Mouse (Mus musculus) yolk sac, embryonic 10.5 days (tissue): ENCODE results near the gene Ttc7.

Experiments
- DNase-seq: peaks from one replicate; pipeline ENCODE4 v3.0.0-alpha.2; 2017; ENCODE audit warnings: low spot score

The Ttc7 gene

DNA sequence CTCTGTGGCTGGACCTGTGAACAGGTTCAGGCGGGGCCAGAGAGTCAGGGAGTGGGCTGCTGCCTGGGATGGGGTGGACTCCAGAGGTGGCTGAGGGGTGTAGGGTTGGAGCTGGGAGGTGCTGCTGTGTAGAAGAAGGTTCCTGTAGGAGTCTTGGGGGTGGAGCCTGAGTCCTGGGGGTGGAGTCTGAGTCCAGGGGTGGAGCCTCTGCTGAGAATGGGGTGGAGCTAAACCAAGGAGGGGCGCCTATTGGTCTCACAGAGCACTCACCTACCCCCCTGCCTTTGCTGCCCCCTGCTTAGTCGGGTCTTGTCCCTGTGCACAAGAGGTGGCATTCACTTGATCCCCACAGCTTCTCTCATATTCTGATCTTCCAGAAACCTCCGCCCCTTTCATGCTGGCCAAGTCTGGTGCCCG, 31.9 kb downstream of the Ttc7 start:
- DNase-seq, result no peak

- peak; percentile 76 for DNase-seq
Measured at GRCm38 (mm10) chr17:87315021-87315531, 32.4 kb downstream of the Ttc7 start.

DNA sequence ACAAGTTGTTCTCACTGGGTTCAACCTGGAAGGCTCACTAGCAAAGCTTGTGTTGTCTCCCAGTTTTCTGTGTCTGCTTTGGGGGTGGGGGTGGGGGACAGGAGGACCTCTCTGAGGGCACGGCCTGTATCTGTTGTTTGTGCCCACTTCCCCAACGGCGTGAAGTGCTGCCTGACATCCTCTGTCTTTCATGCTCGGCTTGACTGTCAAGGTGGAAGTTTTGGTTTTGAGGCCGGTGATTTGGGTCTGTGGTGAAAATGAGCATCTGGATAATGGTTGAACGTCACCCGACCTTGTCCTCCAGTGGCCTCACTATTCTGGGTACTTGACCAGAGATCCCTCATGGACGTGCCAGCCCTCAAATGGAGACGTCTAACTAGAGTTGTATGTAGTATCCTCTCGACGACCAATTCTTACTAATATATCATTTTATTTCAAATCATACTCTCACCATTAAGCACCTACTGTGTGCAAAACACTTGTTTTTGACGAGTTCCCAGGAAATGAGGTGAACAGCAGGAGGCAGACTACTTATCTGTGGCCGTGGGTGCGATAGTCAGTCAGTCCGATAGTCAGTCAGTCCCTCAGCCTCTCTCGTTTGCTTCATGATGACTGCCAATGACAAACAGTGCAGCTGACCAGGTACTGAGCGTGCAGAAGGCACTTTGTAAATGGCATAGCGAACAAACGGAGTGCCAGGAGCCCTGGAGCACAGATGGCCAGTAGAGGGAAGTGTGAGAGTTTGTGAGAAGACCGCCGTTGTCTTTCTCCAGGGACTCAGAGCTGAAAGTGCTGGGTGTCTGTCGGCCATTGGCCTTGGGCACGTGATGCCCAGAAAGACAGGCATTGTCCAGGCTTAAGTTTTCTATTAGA, 33.4 kb downstream of the Ttc7 start:
- DNase-seq, result no peak

- DNase-seq, result no peak
Measured at GRCm38 (mm10) chr17:87317271-87317670, 34.6 kb downstream of the Ttc7 start.

GRCm38 (mm10) chr17:87317947-87318346, 35.3 kb downstream of the Ttc7 start:
- no peak for DNase-seq

- no peak for DNase-seq
Measured at GRCm38 (mm10) chr17:87321673-87322072, 39.0 kb downstream of the Ttc7 start.

DNA sequence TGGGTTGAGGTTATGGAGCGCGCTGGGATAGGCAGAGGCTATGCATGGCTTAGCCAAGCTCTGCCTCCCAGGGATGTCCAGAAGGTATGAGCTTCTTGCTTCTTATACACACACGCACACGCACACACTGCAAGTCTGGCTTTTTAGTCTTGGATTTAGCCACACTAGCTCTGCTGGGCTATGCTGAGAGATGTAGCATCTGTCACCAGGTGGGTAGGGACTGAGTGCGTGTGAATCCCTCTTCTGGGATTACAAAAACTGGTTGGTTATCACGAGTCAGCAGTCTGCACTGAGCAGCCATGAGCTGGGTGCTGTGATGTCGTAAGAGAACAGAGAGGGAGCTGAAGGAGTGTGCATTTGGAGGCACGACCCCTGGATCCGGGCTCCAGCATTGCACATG, 40.5 kb downstream of the Ttc7 start:
- no peak for DNase-seq

DNA sequence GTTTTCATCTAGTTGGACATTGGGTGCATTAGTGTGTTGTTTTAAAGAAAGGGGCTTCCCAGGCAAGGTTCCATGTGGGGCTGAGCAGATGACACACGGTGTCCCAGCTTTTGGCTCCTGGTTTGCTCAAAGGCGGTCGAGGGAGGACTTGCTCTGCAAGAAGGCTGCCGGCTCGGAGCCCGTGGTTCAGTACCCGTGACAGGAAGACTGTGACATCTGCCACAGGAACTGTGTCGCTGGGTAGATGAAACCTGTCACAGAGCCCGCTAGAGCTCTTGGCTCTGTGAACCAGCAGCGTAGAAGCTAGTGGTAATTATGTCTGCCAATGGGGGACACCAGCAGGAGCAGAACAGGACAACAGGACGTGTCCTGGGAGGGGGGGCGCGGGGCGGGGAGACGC, 42.8 kb downstream of the Ttc7 start:
- no peak for DNase-seq

DNA sequence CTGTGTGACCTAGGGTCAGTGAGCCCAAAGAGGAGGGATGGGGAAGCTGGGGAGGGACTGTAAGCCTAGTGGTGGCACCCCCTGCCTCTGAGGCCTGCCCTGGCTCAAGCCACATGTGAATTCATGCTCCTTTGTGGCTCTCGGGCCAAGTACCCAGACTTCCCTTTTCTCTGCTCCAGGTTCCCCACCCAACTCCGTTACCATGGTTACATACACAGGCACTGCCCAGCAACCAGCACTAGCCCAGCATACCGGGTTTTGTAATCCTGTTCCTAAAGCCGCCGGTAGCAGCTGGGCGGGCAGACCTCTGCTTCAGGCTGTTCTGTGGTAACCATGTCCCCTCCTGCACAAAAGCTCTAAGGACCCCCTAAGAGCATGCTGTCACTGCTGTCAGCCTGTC, 44.3 kb downstream of the Ttc7 start:
- DNase-seq, result no peak

DNA sequence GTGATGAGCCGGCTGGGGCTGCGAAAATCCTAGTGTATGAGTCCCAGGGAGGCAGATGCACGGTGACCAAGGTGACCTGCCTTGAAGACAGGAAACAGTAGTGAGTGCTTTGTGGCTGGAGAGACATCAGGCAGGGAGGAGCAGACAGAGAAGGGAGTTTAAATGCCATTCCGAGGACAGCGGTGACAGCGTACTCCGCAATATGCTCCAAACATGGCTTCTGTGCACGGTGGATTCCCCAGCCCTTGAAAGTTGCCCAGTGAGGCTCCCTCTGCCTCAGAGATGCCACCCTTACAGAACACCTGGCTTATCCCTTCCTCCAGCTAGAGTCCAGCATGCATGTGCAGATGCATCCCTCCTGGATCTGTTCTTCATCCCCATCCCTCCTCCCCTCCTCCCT, 45.0 kb downstream of the Ttc7 start:
- DNase-seq, result no peak

- DNase-seq, result no peak
Measured at GRCm38 (mm10) chr17:87328177-87328768, 45.6 kb downstream of the Ttc7 start.

DNA sequence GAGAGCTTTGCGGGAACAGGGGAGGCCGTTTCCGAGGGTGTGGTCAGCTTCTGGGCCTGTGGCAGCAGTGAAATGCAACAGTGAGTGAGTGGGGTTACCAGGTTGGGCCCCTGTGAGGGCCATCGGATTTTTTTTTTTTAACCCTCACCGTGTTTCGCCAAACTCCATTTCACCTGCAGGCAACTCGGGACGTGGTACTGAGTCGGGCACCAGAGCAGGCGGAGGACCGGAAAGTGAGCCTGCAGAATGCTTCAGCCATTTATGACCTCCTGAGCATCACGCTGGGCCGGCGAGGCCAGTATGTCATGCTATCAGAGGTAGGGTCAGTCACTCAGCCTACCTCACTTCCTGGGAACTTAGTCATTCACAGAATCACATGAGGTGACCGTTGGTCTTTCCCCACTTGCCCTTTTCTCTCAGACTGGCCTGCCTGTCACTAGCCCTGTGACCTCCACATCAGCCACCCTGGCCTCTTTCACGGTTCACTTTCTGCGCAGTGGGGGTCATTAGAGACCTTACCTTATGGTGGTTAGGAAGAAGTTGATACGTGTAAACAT, 46.5 kb downstream of the Ttc7 start:
- no peak for DNase-seq

DNA sequence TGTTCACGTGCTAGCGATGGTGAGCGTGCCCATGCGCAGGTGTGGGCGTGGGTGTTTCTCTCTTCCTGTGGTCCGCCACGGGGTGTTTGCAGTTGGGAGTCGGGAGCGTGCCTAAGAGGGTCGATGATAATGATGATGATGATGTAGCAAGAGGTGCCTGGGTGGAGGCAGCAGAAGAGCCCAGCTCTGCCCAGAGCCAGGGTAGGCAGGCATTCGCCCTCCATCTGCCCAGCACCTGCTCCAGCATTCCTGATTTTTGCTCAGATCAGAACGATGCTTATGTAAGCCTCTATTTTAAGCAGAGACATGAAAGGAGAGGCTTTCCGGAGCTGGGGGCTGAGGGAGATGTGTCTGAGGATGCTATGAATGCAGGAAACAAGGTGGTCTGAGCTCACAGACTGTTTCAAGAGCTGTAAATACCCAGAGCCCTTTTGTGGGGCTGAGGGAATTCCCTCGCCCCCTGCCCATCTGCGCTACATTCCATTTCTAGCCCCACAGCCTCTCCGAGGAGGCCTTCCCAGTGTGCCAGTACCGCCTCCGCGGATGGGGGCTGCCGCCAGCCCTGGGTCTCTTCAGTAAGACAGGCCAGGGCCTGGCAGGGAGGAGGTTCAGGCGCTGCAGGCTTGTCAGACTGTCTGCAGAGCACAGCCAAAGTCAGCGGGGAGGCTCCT, 47.7 kb downstream of the Ttc7 start:
- DNase-seq, result no peak

DNA sequence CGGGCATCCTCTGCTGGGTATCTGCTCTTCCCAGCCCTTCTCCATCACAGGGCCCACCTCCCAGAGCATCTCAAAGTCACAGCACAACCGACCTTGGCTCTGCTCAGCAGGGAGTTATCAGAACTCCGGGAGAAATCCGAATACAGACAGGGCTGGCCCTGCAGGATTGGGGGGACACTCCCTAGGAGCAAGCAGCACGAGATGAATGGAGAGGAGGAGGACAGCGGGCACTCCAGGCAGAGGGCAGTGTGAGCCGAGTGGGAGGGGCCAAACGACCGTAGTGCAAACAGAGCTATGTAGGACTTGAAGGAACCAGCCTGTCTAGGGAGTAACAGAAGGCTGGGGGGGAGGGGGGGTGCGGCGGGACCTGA, 48.2 kb downstream of the Ttc7 start:
- DNase-seq, result peak; percentile 45

DNA sequence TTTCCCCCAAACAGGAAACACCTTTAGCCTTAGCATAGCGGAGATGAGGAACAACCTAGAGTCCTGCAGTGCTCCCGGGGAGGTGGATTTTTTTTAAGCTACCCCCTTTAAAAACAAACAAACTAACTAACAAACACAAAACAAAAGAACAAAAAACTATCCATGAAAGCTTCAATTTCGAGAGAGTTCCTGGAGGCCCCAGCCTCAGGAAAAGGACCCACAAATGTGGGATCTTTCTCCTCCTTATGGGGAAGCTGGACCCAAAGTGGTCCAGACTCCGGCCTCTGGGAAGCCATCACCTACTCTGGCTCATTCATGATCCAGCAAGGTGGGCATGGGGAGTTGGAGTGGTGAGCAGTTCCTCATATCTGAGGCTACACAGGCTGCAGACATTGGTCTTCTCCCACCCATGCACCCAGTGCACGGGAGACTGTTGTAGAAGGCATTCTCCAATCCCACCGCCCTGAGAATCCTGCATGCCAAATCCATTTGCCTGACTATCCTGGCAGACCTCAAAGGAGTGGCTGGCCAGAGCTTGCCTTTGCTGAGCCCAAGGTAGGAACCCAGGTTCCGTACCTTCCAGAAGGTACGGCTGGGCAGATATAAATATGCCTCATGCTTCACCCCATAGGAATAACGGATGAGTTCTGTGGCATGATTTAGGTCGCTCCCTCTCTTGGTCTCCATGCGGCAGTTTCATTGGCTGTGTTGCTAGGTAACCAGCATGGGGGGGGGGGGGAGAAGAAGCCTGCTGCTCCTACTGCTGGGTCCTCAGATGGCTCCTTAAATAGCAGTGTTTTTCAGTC, 48.9 kb downstream of the Ttc7 start:
- DNase-seq, result no peak

- no peak for DNase-seq
Measured at GRCm38 (mm10) chr17:87332142-87332815, 49.6 kb downstream of the Ttc7 start.

GRCm38 (mm10) chr17:87332887-87333286, 50.2 kb downstream of the Ttc7 start:
- DNase-seq, result no peak

- no peak for DNase-seq
Measured at GRCm38 (mm10) chr17:87334162-87334561, 51.5 kb downstream of the Ttc7 start.

DNA sequence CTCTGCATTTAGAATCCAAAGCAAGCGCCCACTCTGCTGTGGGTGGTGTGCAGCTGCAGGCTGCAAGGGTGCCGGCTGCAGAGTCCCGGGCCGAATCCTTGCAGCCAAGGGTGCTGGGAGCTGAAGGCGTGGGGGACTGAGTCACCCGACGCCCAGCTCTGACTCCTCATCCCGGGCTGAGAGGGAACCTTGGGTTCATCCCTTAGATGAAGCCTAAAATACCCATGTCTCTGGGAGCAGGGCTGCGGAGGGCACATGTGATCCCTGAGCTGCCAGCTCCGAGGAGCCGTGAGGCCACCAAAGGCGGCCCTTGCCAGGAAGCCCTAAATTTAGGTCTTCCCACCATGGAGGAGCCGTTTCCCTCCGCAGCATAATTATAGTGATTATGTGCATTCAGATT, 52.5 kb downstream of the Ttc7 start:
- DNase-seq, result no peak

GRCm38 (mm10) chr17:87335727-87336126, 53.0 kb downstream of the Ttc7 start:
- DNase-seq, result no peak

DNA sequence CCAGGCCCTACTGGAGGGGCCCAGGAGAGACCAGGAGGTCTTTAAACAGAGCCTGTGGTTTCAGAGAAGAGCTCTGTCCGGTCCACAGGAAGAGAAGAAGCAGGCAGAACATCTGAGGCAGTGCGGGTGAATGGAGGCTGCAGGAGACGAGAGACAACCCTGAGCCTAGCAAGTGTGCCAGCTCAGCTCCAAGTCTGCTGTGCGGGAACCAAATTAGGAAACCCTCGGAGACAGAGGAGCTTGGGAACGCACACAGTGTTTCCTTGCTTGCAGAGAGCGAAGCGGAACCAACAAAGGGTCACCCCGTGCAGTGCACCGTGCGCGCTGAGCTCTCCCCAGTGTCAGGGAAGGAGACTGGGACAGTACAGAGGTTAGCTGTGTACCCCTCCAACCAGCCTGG, 54.2 kb downstream of the Ttc7 start:
- no peak for DNase-seq
